Mouse (Mus musculus): ENCODE data around the gene Klhl10.

GRCm38 (mm10) chr11:100432002-100432401 is 9.7 kb upstream of the Klhl10 start:
- TF ChIP-seq EP300 (IDR thresholded peaks at IDR 0.05) (no peak), CTCF (IDR thresholded peaks at IDR 0.05) (no peak)
